Mouse (Mus musculus): ENCODE data around the gene D930048N14Rik.

GRCm38 (mm10) chr11:51661867-51662365 is 11.2 kb downstream of the D930048N14Rik start:
- TF ChIP-seq MAFK (IDR thresholded peaks at IDR 0.05; ENCODE audit: insufficient read depth, low read depth, low read length), result no peak
- TF ChIP-seq CHD2 (IDR thresholded peaks at IDR 0.05; ENCODE audit: low read depth, low read length), result no peak
- TF ChIP-seq HCFC1 (IDR thresholded peaks at IDR 0.05; ENCODE audit: borderline replicate concordance, insufficient read depth, low read length), result no peak
